Mouse (Mus musculus) neural tube, embryonic 11.5 days (tissue): Measurements from ENCODE around the gene Stum. TPM values are rescaled to one million over a fixed set of nuclear protein-coding genes. Genes with fewer than 3 reads are reported as not detected.

Experiments
- ATAC-seq: fragments of 200-750 bp; cut with Nextera tagmentation; 2 replicates; pipeline ENCODE4 v1.8.0; 2017; ENCODE audit warnings: moderate number of reproducible peaks, mild to moderate bottlenecking, moderate TSS enrichment, moderate library complexity; ENCODE audit not compliant: insufficient read depth, low FRiP score, low TSS enrichment
- DNase-seq: peaks from one replicate; pipeline ENCODE4 v3.0.0-alpha.2; 2015; ENCODE audit warnings: low spot score
- H3K27ac ChIP-seq: fragments of 300-500 bp; sonication (generic); 2 replicates; pipeline ENCODE4 v1.5.1; 2014; ENCODE audit warnings: low read depth, mild to moderate bottlenecking, low read length
- H3K27me3 ChIP-seq: fragments of 300-500 bp; sonication (generic); 2 replicates; pipeline ENCODE4 v1.6.1; 2014; ENCODE audit warnings: mild to moderate bottlenecking, low read length, mixed read lengths; ENCODE audit not compliant: control insufficient read depth, insufficient read depth
- H3K36me3 ChIP-seq: fragments of 300-500 bp; sonication (generic); 2 replicates; pipeline ENCODE4 v1.6.1; 2014; ENCODE audit warnings: mild to moderate bottlenecking, low read length, moderate library complexity, mixed read lengths; ENCODE audit not compliant: control insufficient read depth, insufficient read depth
- H3K4me1 ChIP-seq: fragments of 300-500 bp; sonication (generic); 2 replicates; pipeline ENCODE4 v1.6.1; 2014; ENCODE audit warnings: low read length, mixed read lengths; ENCODE audit not compliant: control insufficient read depth, insufficient read depth
- H3K4me2 ChIP-seq: fragments of 300-500 bp; sonication (generic); 2 replicates; pipeline ENCODE4 v1.6.1; 2014; ENCODE audit warnings: low read depth, mild to moderate bottlenecking, moderate library complexity
- H3K4me3 ChIP-seq: fragments of 300-500 bp; sonication (generic); 2 replicates; pipeline ENCODE4 v1.5.1; 2014; ENCODE audit warnings: low read depth, low read length
- H3K9ac ChIP-seq: fragments of 300-500 bp; sonication (generic); 2 replicates; pipeline ENCODE4 v1.6.1; 2014; ENCODE audit warnings: mild to moderate bottlenecking, low read length
- H3K9me3 ChIP-seq: fragments of 300-500 bp; sonication (generic); 2 replicates; pipeline ENCODE4 v1.6.1; 2016; ENCODE audit warnings: low read length; ENCODE audit not compliant: control insufficient read depth
- WGBS: fragments of 180-500 bp; shearing (Covaris S2); extraction: QIAGEN DNeasy Blood & Tissue Kit; methylation state at CpG from one replicate; pipeline ENCODE4 v1.1.7; 2014; 5-methylcytosine and 5-hydroxymethylcytosine counted together
- polyA plus RNA-seq: library from polyadenylated mRNA; unstranded; fragments of >200 nt; fragmentation: Nextera tagmentation; extraction: Ambion mirVana; gene quantifications from 2 replicates; pipeline ENCODE4 v1.2.1, GENCODE M21; 2014

The Stum gene
- polyA plus RNA-seq, 1 experiment from 2014 or later = 2.5 TPM

GRCm38 (mm10) chr1:180409771-180410170, 73.5 kb downstream of the Stum start:
- WGBS = 70% methylated on average over 5 of the region's 5 CpGs
- Histone ChIP-seq H3K36me3 (no peaks in the 10 kb centered on the region), H3K4me3 (no peak overlapping the region), H3K9ac (no peak overlapping the region), H3K4me2 (no peak overlapping the region), H3K27me3 (no peaks in the 10 kb centered on the region), H3K4me1 (peaks cover 4% of the 10 kb centered on the region; the same call in 1 of the 2 replicates), H3K9me3 (no peaks in the 10 kb centered on the region), H3K27ac (no peak overlapping the region)
- ATAC-seq = no peak
- DNase-seq = no peak

- ATAC-seq = no peak
Observed at GRCm38 (mm10) chr1:180408832-180409231, 74.5 kb downstream of the Stum start.

GRCm38 (mm10) chr1:180407727-180408719, 75.3 kb downstream of the Stum start:
- H3K9me3 ChIP-seq = no peaks in the 10 kb centered on the region
- H3K36me3 ChIP-seq = no peaks in the 10 kb centered on the region
- 79% methylated on average over 18 of the region's 18 CpGs for WGBS
- no peak overlapping the region for H3K27ac ChIP-seq
- DNase-seq (no peak), ATAC-seq (no peak)
- H3K4me1 ChIP-seq = peaks cover 4% of the 10 kb centered on the region; the same call in 1 of the 2 replicates
- H3K9ac ChIP-seq = peak overlapping the region; percentile 37; the same call in 1 of the 2 replicates
- no peaks in the 10 kb centered on the region for H3K27me3 ChIP-seq
- H3K4me3 ChIP-seq = no peak overlapping the region
- no peak overlapping the region for H3K4me2 ChIP-seq

More at GRCm38 (mm10) chr1:180408832-180409231, 74.5 kb downstream of the Stum start:
- 65% methylated on average over 9 of the region's 9 CpGs for WGBS
- H3K36me3 ChIP-seq = no peaks in the 10 kb centered on the region
- no peak for DNase-seq
- H3K27me3 ChIP-seq = no peaks in the 10 kb centered on the region
- peaks cover 4% of the 10 kb centered on the region; the same call in 1 of the 2 replicates for H3K4me1 ChIP-seq
- H3K9ac ChIP-seq = no peak overlapping the region
- no peak overlapping the region for H3K4me3 ChIP-seq
- H3K4me2 ChIP-seq = no peak overlapping the region
- no peaks in the 10 kb centered on the region for H3K9me3 ChIP-seq
- H3K27ac ChIP-seq = no peak overlapping the region

GRCm38 (mm10) chr1:180407171-180407671, 76.1 kb downstream of the Stum start:
- H3K9me3 ChIP-seq = no peaks in the 10 kb centered on the region
- no peak overlapping the region for H3K4me3 ChIP-seq
- H3K27ac ChIP-seq = no peak overlapping the region
- H3K9ac ChIP-seq = peak overlapping the region; percentile 37
- H3K4me2 ChIP-seq = peak overlapping the region; percentile 40
- no peaks in the 10 kb centered on the region for H3K36me3 ChIP-seq
- peak; percentile 53; the same call in 1 of the 2 replicates for ATAC-seq
- WGBS = 9% methylated on average over 16 of the region's 16 CpGs
- DNase-seq = peak; percentile 83
- H3K4me1 ChIP-seq = peaks cover 4% of the 10 kb centered on the region; the same call in 1 of the 2 replicates
- no peaks in the 10 kb centered on the region for H3K27me3 ChIP-seq

GRCm38 (mm10) chr1:180406336-180407035, 76.8 kb downstream of the Stum start:
- Histone ChIP-seq H3K27ac (no peak overlapping the region), H3K9me3 (no peaks in the 10 kb centered on the region), H3K9ac (no peak overlapping the region), H3K4me3 (no peak overlapping the region), H3K27me3 (no peaks in the 10 kb centered on the region), H3K36me3 (no peaks in the 10 kb centered on the region), H3K4me2 (no peak overlapping the region), H3K4me1 (peaks cover 4% of the 10 kb centered on the region; the same call in 1 of the 2 replicates)
- ATAC-seq (no peak), DNase-seq (no peak)
- WGBS = 84% methylated on average over 11 of the region's 11 CpGs

- WGBS = 85% methylated on average over 9 of the region's 9 CpGs
- DNase-seq (no peak), ATAC-seq (no peak)
- Histone ChIP-seq H3K36me3 (no peaks in the 10 kb centered on the region), H3K4me3 (no peak overlapping the region), H3K4me1 (peaks cover 4% of the 10 kb centered on the region; the same call in 1 of the 2 replicates), H3K9ac (no peak overlapping the region), H3K9me3 (no peaks in the 10 kb centered on the region), H3K27ac (no peak overlapping the region), H3K27me3 (no peaks in the 10 kb centered on the region), H3K4me2 (no peak overlapping the region)
Observed at GRCm38 (mm10) chr1:180405576-180406335, 77.5 kb downstream of the Stum start.

GRCm38 (mm10) chr1:180404706-180405105, 78.6 kb downstream of the Stum start:
- H3K4me2 ChIP-seq = no peak overlapping the region
- H3K36me3 ChIP-seq = no peaks in the 10 kb centered on the region
- DNase-seq (no peak), ATAC-seq (no peak)
- WGBS = 90% methylated on average over 3 of the region's 3 CpGs
- H3K9ac ChIP-seq = no peak overlapping the region
- no peaks in the 10 kb centered on the region for H3K9me3 ChIP-seq
- peaks cover 4% of the 10 kb centered on the region; the same call in 1 of the 2 replicates for H3K4me1 ChIP-seq
- H3K27ac ChIP-seq = no peak overlapping the region
- H3K4me3 ChIP-seq = no peak overlapping the region
- H3K27me3 ChIP-seq = no peaks in the 10 kb centered on the region
